Comparison of ENCODE assay signal across 10 mouse cellular contexts in the genomic region with DNA sequence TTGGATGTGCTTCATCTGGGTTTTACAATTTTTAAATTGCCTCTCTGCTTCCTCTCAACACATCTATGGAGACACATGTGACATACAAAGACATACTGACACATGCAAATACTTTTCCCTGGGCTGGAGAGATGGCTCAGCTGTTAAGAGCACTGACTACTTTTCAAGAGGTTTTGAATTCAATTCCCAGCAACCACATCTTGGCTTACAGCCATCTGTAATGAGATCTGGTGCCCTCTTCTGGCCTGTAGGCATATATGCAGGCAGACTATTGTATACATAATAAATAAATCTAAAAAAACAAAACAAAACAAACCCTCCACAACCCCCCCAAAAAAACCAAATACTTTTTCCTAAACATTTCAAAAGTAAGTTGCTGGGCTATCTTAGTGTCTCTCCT.
A peak's percentile ranks its signal among the peaks of the same experiment; 100 is the strongest.
DNase-seq lines count a peak whose midpoint lies in the region; ATAC-seq lines count a peak whose summit lies in the region.
"Had no signal": no experiment of that assay in that cellular context is flagged by ENCODE, and none has a peak within 500 bp of the region (broad histone marks: within the 10 kb centered on the region; RNA-seq: fewer than 3 reads in every experiment).

No protein-coding gene starts in this region.

- H3K4me2 ChIP-seq in forebrain, embryonic 13.5 days = no peak overlapping the region

- ATAC-seq in forebrain, embryonic 13.5 days = no peak

- peak; percentile 15 for DNase-seq in embryo, embryonic 10 days (ENCODE audit: low spot score)
- no peak for DNase-seq in embryo, embryonic 11 days
- peak; percentile 13 to 35 for DNase-seq in kidney, postnatal 36 days
- no peak for DNase-seq in kidney, postnatal 14 days
- peak; percentile 28 for DNase-seq in MN1 (ENCODE audit: low spot score)
- peak; percentile 54 for DNase-seq in lung, postnatal 36 days
- DNase-seq in neural tube, embryonic 10.5 days (ENCODE audit: extremely low spot score, low spot score) = no peak
- DNase-seq: layer of hippocampus, postnatal 36 days had no signal

- H3K27ac ChIP-seq in forebrain, embryonic 13.5 days = no peak overlapping the region
- H3K27ac ChIP-seq: macrophage had no signal

- H3K9ac ChIP-seq in forebrain, embryonic 13.5 days = no peak overlapping the region

- H3K4me3 ChIP-seq in forebrain, embryonic 13.5 days = no peak overlapping the region

- H3K27me3 ChIP-seq in forebrain, embryonic 13.5 days = no peaks in the 10 kb centered on the region

- no peaks in the 10 kb centered on the region for H3K9me3 ChIP-seq in forebrain, embryonic 13.5 days (replicated peaks)

- H3K36me3 ChIP-seq in forebrain, embryonic 13.5 days (ENCODE audit: poor library complexity, severe bottlenecking) = peaks cover 5% of the 10 kb centered on the region

- no peaks in the 10 kb centered on the region for H3K4me1 ChIP-seq in forebrain, embryonic 13.5 days

Comparison
In these comparisons a context has a peak if more than half of its experiments do, and no peak if none do; other contexts are left out.
1. DNase-seq: peak in embryo, embryonic 10 days (single experiment), kidney, postnatal 36 days (2 of 2), MN1 (single experiment) and lung, postnatal 36 days (single experiment); none in embryo, embryonic 11 days (single experiment), kidney, postnatal 14 days (single experiment) and neural tube, embryonic 10.5 days (single experiment).